Mouse (Mus musculus): ENCODE measurements around the gene C4b. TPM values are rescaled to one million over a fixed set of nuclear protein-coding genes. Genes with fewer than 3 reads are reported as not detected.

Gene C4b
- polyA plus RNA-seq, 1 experiment from 2014 or later = 0.11 TPM

GRCm38 (mm10) chr17:34680191-34680590 is 63.5 kb downstream of the C4b start:
- no peaks in the 10 kb centered on the region for H3K4me1 ChIP-seq
- H3K9me3 ChIP-seq = no peaks in the 10 kb centered on the region
- no peak overlapping the region for H3K9ac ChIP-seq (replicated peaks)
- no peak overlapping the region for H3K27ac ChIP-seq (replicated peaks)
- no peak for ATAC-seq (ENCODE audit: low FRiP score, low read depth)
- no peak overlapping the region for H3K4me2 ChIP-seq (replicated peaks)
- 89% methylated on average over 26 of the region's 26 CpGs for WGBS
- H3K27me3 ChIP-seq = peaks cover 37% of the 10 kb centered on the region
- H3K36me3 ChIP-seq = no peaks in the 10 kb centered on the region
- no peak overlapping the region for H3K4me3 ChIP-seq

Small RNA genes within 50 kb of the gene (microRNA-seq; reads per million reads assigned to microRNA genes)
- not detected for gene Gm27471

Other genes with a start within 250 kb of the C4b start
- gene Btnl6, start 226.5 kb downstream of the C4b start, polyA plus RNA-seq (2016; fragmentation: Nextera tagmentation; extraction: Ambion mirVana) = not detected in 2 replicates
- gene Notch4, start 179.6 kb downstream of the C4b start, polyA plus RNA-seq (2016; fragmentation: Nextera tagmentation; extraction: Ambion mirVana) = 11.7 and 13.6 TPM in 2 replicates
- gene Gpsm3, start 154.1 kb downstream of the C4b start, polyA plus RNA-seq (2016; fragmentation: Nextera tagmentation; extraction: Ambion mirVana) = 2.9 and 3.3 TPM in 2 replicates
- gene Pbx2, start 152.6 kb downstream of the C4b start, polyA plus RNA-seq (2016; fragmentation: Nextera tagmentation; extraction: Ambion mirVana) = 20.8 and 22.5 TPM in 2 replicates
- gene Ager, start 146.0 kb downstream of the C4b start, polyA plus RNA-seq (2016; fragmentation: Nextera tagmentation; extraction: Ambion mirVana) = 2.2 and 2.3 TPM in 2 replicates
- 240 and 243 TPM in 2 replicates for gene Rnf5, start 140.2 kb downstream of the C4b start, polyA plus RNA-seq (2016; fragmentation: Nextera tagmentation; extraction: Ambion mirVana)
- 82.8 and 86.2 TPM in 2 replicates for gene Agpat1, start 139.6 kb downstream of the C4b start, polyA plus RNA-seq (2016; fragmentation: Nextera tagmentation; extraction: Ambion mirVana)
- 4.5 and 6.0 TPM in 2 replicates for gene Egfl8, start 127.9 kb downstream of the C4b start, polyA plus RNA-seq (2016; fragmentation: Nextera tagmentation; extraction: Ambion mirVana)
- gene Ppt2, start 115.4 kb downstream of the C4b start, polyA plus RNA-seq (2016; fragmentation: Nextera tagmentation; extraction: Ambion mirVana) = 21.3 and 23.8 TPM in 2 replicates
- 3.9 and 4.2 TPM in 2 replicates for gene Prrt1, start 114.3 kb downstream of the C4b start, polyA plus RNA-seq (2016; fragmentation: Nextera tagmentation; extraction: Ambion mirVana)
- 16.4 and 18.1 TPM in 2 replicates for gene Fkbpl, start 99.1 kb downstream of the C4b start, polyA plus RNA-seq (2016; fragmentation: Nextera tagmentation; extraction: Ambion mirVana)
- 116 and 121 TPM in 2 replicates for gene Atf6b, start 96.7 kb downstream of the C4b start, polyA plus RNA-seq (2016; fragmentation: Nextera tagmentation; extraction: Ambion mirVana)
- 0.04 and 0.05 TPM in 2 replicates for gene Tnxb, start 73.3 kb downstream of the C4b start, polyA plus RNA-seq (2016; fragmentation: Nextera tagmentation; extraction: Ambion mirVana)
- gene Cyp21a1, start 60.7 kb upstream of the C4b start, polyA plus RNA-seq (2016; fragmentation: Nextera tagmentation; extraction: Ambion mirVana) = not detected in 2 replicates
- 26.1 and 30.8 TPM in 2 replicates for gene Stk19, start 93.1 kb upstream of the C4b start, polyA plus RNA-seq (2016; fragmentation: Nextera tagmentation; extraction: Ambion mirVana)
- 72.7 and 73.4 TPM in 2 replicates for gene Dxo, start 93.1 kb upstream of the C4b start, polyA plus RNA-seq (2016; fragmentation: Nextera tagmentation; extraction: Ambion mirVana)
- 67.4 and 71.5 TPM in 2 replicates for gene Skiv2l, start 106.3 kb upstream of the C4b start, polyA plus RNA-seq (2016; fragmentation: Nextera tagmentation; extraction: Ambion mirVana)
- 114 TPM in 2 replicates for gene Nelfe, start 106.5 kb upstream of the C4b start, polyA plus RNA-seq (2016; fragmentation: Nextera tagmentation; extraction: Ambion mirVana)
- 3.3 and 3.5 TPM in 2 replicates for gene Cfb, start 118.6 kb upstream of the C4b start, polyA plus RNA-seq (2016; fragmentation: Nextera tagmentation; extraction: Ambion mirVana)
- gene Zbtb12, start 135.6 kb upstream of the C4b start, polyA plus RNA-seq (2016; fragmentation: Nextera tagmentation; extraction: Ambion mirVana) = 11.4 and 15.1 TPM in 2 replicates
- not detected in 2 replicates for gene Gm20547, start 138.2 kb upstream of the C4b start, polyA plus RNA-seq (2016; fragmentation: Nextera tagmentation; extraction: Ambion mirVana)
- 0.86 and 2.1 TPM in 2 replicates for gene C2, start 154.4 kb upstream of the C4b start, polyA plus RNA-seq (2016; fragmentation: Nextera tagmentation; extraction: Ambion mirVana)
- 113 and 120 TPM in 2 replicates for gene Ehmt2, start 154.6 kb upstream of the C4b start, polyA plus RNA-seq (2016; fragmentation: Nextera tagmentation; extraction: Ambion mirVana)
- gene Slc44a4, start 170.6 kb upstream of the C4b start, polyA plus RNA-seq (2016; fragmentation: Nextera tagmentation; extraction: Ambion mirVana) = 0.08 and 0.13 TPM in 2 replicates
- gene Neu1, start 187.4 kb upstream of the C4b start, polyA plus RNA-seq (2016; fragmentation: Nextera tagmentation; extraction: Ambion mirVana) = 20.4 and 20.7 TPM in 2 replicates
- 0.22 TPM in 1 of 2 replicates, not detected in the other for gene Hspa1b, start 215.4 kb upstream of the C4b start, polyA plus RNA-seq (2016; fragmentation: Nextera tagmentation; extraction: Ambion mirVana)
- gene Gm20481, start 226.0 kb upstream of the C4b start, polyA plus RNA-seq (2016; fragmentation: Nextera tagmentation; extraction: Ambion mirVana) = not detected in 2 replicates
- gene Hspa1a, start 228.3 kb upstream of the C4b start, polyA plus RNA-seq (2016; fragmentation: Nextera tagmentation; extraction: Ambion mirVana) = 2.3 and 2.8 TPM in 2 replicates
- 1.1 and 1.7 TPM in 2 replicates for gene Hspa1l, start 228.8 kb upstream of the C4b start, polyA plus RNA-seq (2016; fragmentation: Nextera tagmentation; extraction: Ambion mirVana)
- 188 and 202 TPM in 2 replicates for gene Lsm2, start 238.0 kb upstream of the C4b start, polyA plus RNA-seq (2016; fragmentation: Nextera tagmentation; extraction: Ambion mirVana)

Measured in midbrain, embryonic 12.5 days (tissue).